Mouse (Mus musculus): Measurements from ENCODE around the gene Wfikkn1.

Wfikkn1 gene

GRCm38 (mm10) chr17:25837076-25837410, 43.6 kb downstream of the Wfikkn1 start, which contains the start of gene Rhbdl1:
Gene Rhbdl1 (minus strand): TSS chr17:25837295.
- DNase-seq (ENCODE audit: low spot score in 2 of 2) = peak in 1 of 2 experiments; percentile 62

GRCm38 (mm10) chr17:25836397-25837075, 44.1 kb downstream of the Wfikkn1 start:
- DNase-seq (ENCODE audit: low spot score in 2 of 2) = no peak

- no peak for DNase-seq (ENCODE audit: low spot score in 2 of 2)
These were observed 44.8 kb downstream of the Wfikkn1 start for GRCm38 (mm10) chr17:25835816-25836215.

GRCm38 (mm10) chr17:25835301-25835700, 45.4 kb downstream of the Wfikkn1 start:
- no peak for DNase-seq (ENCODE audit: low spot score in 2 of 2)

- DNase-seq (ENCODE audit: low spot score in 2 of 2) = no peak
These were observed 45.9 kb downstream of the Wfikkn1 start for GRCm38 (mm10) chr17:25834595-25835222.

GRCm38 (mm10) chr17:25833961-25834594, 46.6 kb downstream of the Wfikkn1 start:
- no peak for DNase-seq (ENCODE audit: low spot score in 2 of 2)

GRCm38 (mm10) chr17:25833291-25833663, 47.4 kb downstream of the Wfikkn1 start, which contains the start of gene Stub1:
Gene Stub1 (minus strand): TSS chr17:25833404.
- DNase-seq (ENCODE audit: low spot score in 2 of 2) = peak in 1 of 2 experiments; percentile 76

GRCm38 (mm10) chr17:25832436-25833290, 48.0 kb downstream of the Wfikkn1 start:
- DNase-seq (ENCODE audit: low spot score in 2 of 2) = peak; percentile 99 to 100

GRCm38 (mm10) chr17:25831451-25832281, 49.0 kb downstream of the Wfikkn1 start:
- peak in 1 of 2 experiments; percentile 56 for DNase-seq (ENCODE audit: low spot score in 2 of 2)

GRCm38 (mm10) chr17:25830806-25831431, 49.7 kb downstream of the Wfikkn1 start:
- DNase-seq (ENCODE audit: low spot score in 2 of 2) = no peak

GRCm38 (mm10) chr17:25830200-25830753, 50.4 kb downstream of the Wfikkn1 start:
- DNase-seq (ENCODE audit: low spot score in 2 of 2) = no peak

GRCm38 (mm10) chr17:25829558-25830017, 51.1 kb downstream of the Wfikkn1 start:
- no peak for DNase-seq (ENCODE audit: low spot score in 2 of 2)

GRCm38 (mm10) chr17:25828712-25829557, 51.7 kb downstream of the Wfikkn1 start, which contains the start of gene Jmjd8:
Gene Jmjd8 (plus strand): TSS chr17:25828867.
- DNase-seq (ENCODE audit: low spot score in 2 of 2) = peak; percentile 61 to 78

GRCm38 (mm10) chr17:25828223-25828594, 52.4 kb downstream of the Wfikkn1 start:
- no peak for DNase-seq (ENCODE audit: low spot score in 2 of 2)
